Mouse (Mus musculus) neural tube, embryonic 13.5 days (tissue): ENCODE measurements around the gene 1110004F10Rik. TPM values are rescaled to one million over a fixed set of nuclear protein-coding genes. Genes with fewer than 3 reads are reported as not detected.
A peak's percentile ranks its signal among the peaks of the same experiment; 100 is the strongest.

Experiments
- ATAC-seq: fragments of 200-750 bp; cut with Nextera tagmentation; 2 replicates; pipeline ENCODE4 v1.8.0; 2017; ENCODE audit warnings: low read depth, mild to moderate bottlenecking, moderate TSS enrichment, moderate library complexity
- H3K27ac ChIP-seq: fragments of 300-500 bp; sonication (generic); replicated peaks from 2 replicates; pipeline ENCODE4 v1.5.1; 2015; ENCODE audit warnings: moderate library complexity, mild to moderate bottlenecking, inconsistent platforms
- H3K27me3 ChIP-seq: fragments of 300-500 bp; sonication (generic); 2 replicates; pipeline ENCODE4 v1.6.1; 2015; ENCODE audit warnings: mild to moderate bottlenecking, inconsistent platforms
- H3K36me3 ChIP-seq: fragments of 300-500 bp; sonication (generic); 2 replicates; pipeline ENCODE4 v1.6.1; 2015; ENCODE audit warnings: mild to moderate bottlenecking, inconsistent platforms
- H3K4me1 ChIP-seq: fragments of 300-500 bp; sonication (generic); replicated peaks from 2 replicates; pipeline ENCODE4 v1.6.1; 2015; ENCODE audit warnings: inconsistent platforms
- H3K4me2 ChIP-seq: fragments of 300-500 bp; sonication (generic); 2 replicates; pipeline ENCODE4 v1.6.1; 2015; ENCODE audit warnings: inconsistent platforms, mild to moderate bottlenecking, moderate library complexity
- H3K4me3 ChIP-seq: fragments of 300-500 bp; sonication (generic); 2 replicates; pipeline ENCODE4 v1.5.1; 2015; ENCODE audit warnings: mild to moderate bottlenecking, inconsistent platforms
- H3K9ac ChIP-seq: fragments of 300-500 bp; sonication (generic); 2 replicates; pipeline ENCODE4 v1.6.1; 2015; ENCODE audit warnings: moderate library complexity, mild to moderate bottlenecking, inconsistent platforms
- H3K9me3 ChIP-seq: fragments of 300-500 bp; sonication (generic); 2 replicates; pipeline ENCODE4 v1.6.1; 2016; ENCODE audit warnings: inconsistent platforms
- WGBS: fragments of 180-500 bp; shearing (Covaris S2); methylation state at CpG from one replicate; pipeline ENCODE4 v1.1.7; 2015; 5-methylcytosine and 5-hydroxymethylcytosine counted together
- polyA plus RNA-seq: library from polyadenylated mRNA; unstranded; fragments of >200 nt; fragmentation: Nextera tagmentation; extraction: Ambion mirVana; gene quantifications from 2 replicates; pipeline ENCODE4 v1.2.1, GENCODE M21; 2015

The 1110004F10Rik gene
- 324 and 338 TPM in 2 replicates for polyA plus RNA-seq

- Histone ChIP-seq H3K4me2 (peak within 1 kb of the TSS; percentile 100), H3K27ac (peak within 1 kb of the TSS; percentile 66)
Observed at GRCm38 (mm10) chr7:116039196-116039537, at the start of gene 1110004F10Rik. Gene 1110004F10Rik (plus strand): TSS chr7:116039397.

GRCm38 (mm10) chr7:116002726-116003125, 36.5 kb upstream of the 1110004F10Rik start:
- WGBS = 93% methylated on average over 4 of the region's 4 CpGs
- ATAC-seq = no peak
- H3K27me3 ChIP-seq = no peaks in the 10 kb centered on the region
- H3K4me1 ChIP-seq = no peaks in the 10 kb centered on the region
- no peak overlapping the region for H3K27ac ChIP-seq
- no peaks in the 10 kb centered on the region for H3K36me3 ChIP-seq
- H3K9ac ChIP-seq = no peak overlapping the region
- H3K4me3 ChIP-seq = no peak overlapping the region
- H3K9me3 ChIP-seq = no peaks in the 10 kb centered on the region
- H3K4me2 ChIP-seq = no peak overlapping the region

More at GRCm38 (mm10) chr7:116039196-116039537, at the start of gene 1110004F10Rik:
- Histone ChIP-seq H3K4me3 (peak within 1 kb of the TSS; percentile 47), H3K9ac (peak within 1 kb of the TSS; percentile 66), H3K9me3 (no peaks in the 10 kb centered on the region), H3K4me1 (peaks cover 42% of the 10 kb centered on the region), H3K36me3 (no peaks in the 10 kb centered on the region), H3K27me3 (peaks cover 64% of the 10 kb centered on the region)
- peak; percentile 17; the same call in 1 of the 2 replicates for ATAC-seq
- WGBS = under 1% methylated on average over 11 of the region's 11 CpGs

GRCm38 (mm10) chr7:116029991-116030390, 9.2 kb upstream of the 1110004F10Rik start:
- H3K4me1 ChIP-seq = peaks cover 49% of the 10 kb centered on the region
- H3K4me2 ChIP-seq = peak overlapping the region; percentile 100
- H3K9ac ChIP-seq = peak overlapping the region; percentile 88; the same call in 1 of the 2 replicates
- 29% methylated on average over 3 of the region's 3 CpGs for WGBS
- peak overlapping the region; percentile 90 for H3K27ac ChIP-seq
- H3K36me3 ChIP-seq = no peaks in the 10 kb centered on the region
- peak overlapping the region; percentile 67; the same call in 1 of the 2 replicates for H3K4me3 ChIP-seq
- H3K9me3 ChIP-seq = no peaks in the 10 kb centered on the region
- H3K27me3 ChIP-seq = peaks cover 31% of the 10 kb centered on the region
- no peak for ATAC-seq

GRCm38 (mm10) chr7:116030597-116031387, 8.4 kb upstream of the 1110004F10Rik start:
- peaks cover 39% of the 10 kb centered on the region for H3K27me3 ChIP-seq
- H3K4me2 ChIP-seq = peak overlapping the region; percentile 100
- H3K9me3 ChIP-seq = no peaks in the 10 kb centered on the region
- H3K4me1 ChIP-seq = peaks cover 49% of the 10 kb centered on the region
- H3K4me3 ChIP-seq = peak overlapping the region; percentile 67
- WGBS = 7% methylated on average over 26 of the region's 26 CpGs
- H3K9ac ChIP-seq = peak overlapping the region; percentile 88
- peak overlapping the region; percentile 90 for H3K27ac ChIP-seq
- H3K36me3 ChIP-seq = no peaks in the 10 kb centered on the region
- no peak for ATAC-seq

- WGBS = 1% methylated on average over 14 of the region's 14 CpGs
- Histone ChIP-seq H3K9ac (peak overlapping the region; percentile 88), H3K36me3 (no peaks in the 10 kb centered on the region), H3K27ac (peak overlapping the region; percentile 90), H3K4me1 (peaks cover 49% of the 10 kb centered on the region), H3K27me3 (peaks cover 44% of the 10 kb centered on the region), H3K4me2 (peak overlapping the region; percentile 100), H3K4me3 (peak overlapping the region; percentile 67), H3K9me3 (no peaks in the 10 kb centered on the region)
- ATAC-seq = no peak
Observed at GRCm38 (mm10) chr7:116031388-116031717, 7.8 kb upstream of the 1110004F10Rik start.

GRCm38 (mm10) chr7:116031718-116032595, 7.2 kb upstream of the 1110004F10Rik start:
- ATAC-seq = peak; percentile 17; the same call in 1 of the 2 replicates
- WGBS = under 1% methylated on average over 65 of the region's 65 CpGs
- no peaks in the 10 kb centered on the region for H3K9me3 ChIP-seq
- no peaks in the 10 kb centered on the region for H3K36me3 ChIP-seq
- H3K4me1 ChIP-seq = peaks cover 49% of the 10 kb centered on the region
- peak overlapping the region; percentile 67 for H3K4me3 ChIP-seq
- peak overlapping the region; percentile 90 for H3K27ac ChIP-seq
- H3K27me3 ChIP-seq = peaks cover 50% of the 10 kb centered on the region
- H3K9ac ChIP-seq = peak overlapping the region; percentile 88
- H3K4me2 ChIP-seq = peak overlapping the region; percentile 100

- Histone ChIP-seq H3K9me3 (no peaks in the 10 kb centered on the region), H3K4me1 (peaks cover 54% of the 10 kb centered on the region), H3K4me3 (peak overlapping the region; percentile 67), H3K9ac (peak overlapping the region; percentile 88), H3K27me3 (peaks cover 58% of the 10 kb centered on the region), H3K4me2 (peak overlapping the region; percentile 100), H3K36me3 (no peaks in the 10 kb centered on the region), H3K27ac (peak overlapping the region; percentile 90)
- WGBS = 0% methylated on average over 11 of the region's 11 CpGs
- ATAC-seq = peak; percentile 30; the same call in 1 of the 2 replicates
Observed at GRCm38 (mm10) chr7:116032596-116033307, 6.4 kb upstream of the 1110004F10Rik start.

- H3K4me1 ChIP-seq = peaks cover 62% of the 10 kb centered on the region
- H3K27me3 ChIP-seq = peaks cover 67% of the 10 kb centered on the region
- H3K4me3 ChIP-seq = peak overlapping the region; percentile 67
- H3K36me3 ChIP-seq = no peaks in the 10 kb centered on the region
- peak overlapping the region; percentile 100 for H3K4me2 ChIP-seq
- H3K9ac ChIP-seq = peak overlapping the region; percentile 80
- H3K27ac ChIP-seq = peak overlapping the region; percentile 79
- H3K9me3 ChIP-seq = no peaks in the 10 kb centered on the region
- ATAC-seq = peak; percentile 44
- under 1% methylated on average over 54 of the region's 54 CpGs for WGBS
Observed at GRCm38 (mm10) chr7:116033371-116034241, 5.6 kb upstream of the 1110004F10Rik start.

GRCm38 (mm10) chr7:116034282-116034758, 4.9 kb upstream of the 1110004F10Rik start:
- H3K4me1 ChIP-seq = peaks cover 70% of the 10 kb centered on the region
- peaks cover 73% of the 10 kb centered on the region for H3K27me3 ChIP-seq
- peak overlapping the region; percentile 100 for H3K4me2 ChIP-seq
- peak overlapping the region; percentile 67 for H3K4me3 ChIP-seq
- no peaks in the 10 kb centered on the region for H3K36me3 ChIP-seq
- peak overlapping the region; percentile 80 for H3K9ac ChIP-seq
- WGBS = under 1% methylated on average over 25 of the region's 25 CpGs
- H3K27ac ChIP-seq = peak overlapping the region; percentile 79
- H3K9me3 ChIP-seq = no peaks in the 10 kb centered on the region
- peak; percentile 41 for ATAC-seq

GRCm38 (mm10) chr7:116035504-116035903, 3.7 kb upstream of the 1110004F10Rik start:
- no peak for ATAC-seq
- H3K4me3 ChIP-seq = 0 out of 2 replicates have a peak overlapping the region, but pooled peaks have one; percentile 67
- H3K9me3 ChIP-seq = no peaks in the 10 kb centered on the region
- no peak overlapping the region for H3K9ac ChIP-seq
- no peak overlapping the region for H3K27ac ChIP-seq
- H3K27me3 ChIP-seq = peaks cover 69% of the 10 kb centered on the region
- H3K36me3 ChIP-seq = no peaks in the 10 kb centered on the region
- WGBS = 36% methylated on average over 4 of the region's 4 CpGs
- peak overlapping the region; percentile 100 for H3K4me2 ChIP-seq
- H3K4me1 ChIP-seq = peaks cover 69% of the 10 kb centered on the region
